Mouse (Mus musculus): Measurements from ENCODE around the gene 2310022B05Rik. TPM values are rescaled to one million over a fixed set of nuclear protein-coding genes. Genes with fewer than 3 reads are reported as not detected.
A peak's percentile ranks its signal among the peaks of the same experiment; 100 is the strongest.

Gene 2310022B05Rik
- polyA plus RNA-seq, 1 experiment from 2014 or later = 41.6 TPM

- H3K36me3 ChIP-seq (ENCODE audit: control insufficient read depth, insufficient read depth, low read length) = peaks cover 32% of the 10 kb centered on the region
- no peak overlapping the region for H3K9ac ChIP-seq (replicated peaks; ENCODE audit: low read depth, low read length)
- H3K27ac ChIP-seq (ENCODE audit: low read length) = 0 out of 2 replicates have a peak overlapping the region, but pooled peaks have one; percentile 80
- ATAC-seq (ENCODE audit: insufficient number of reproducible peaks, insufficient read depth, low FRiP score, low read depth) = no peak
- no peaks in the 10 kb centered on the region for H3K9me3 ChIP-seq (ENCODE audit: control insufficient read depth, low read depth, low read length)
- peaks cover 19% of the 10 kb centered on the region; the same call in 1 of the 2 replicates for H3K4me1 ChIP-seq (ENCODE audit: control insufficient read depth, insufficient read depth, low read length)
- H3K4me2 ChIP-seq (replicated peaks; ENCODE audit: low read depth, low read length) = no peak overlapping the region
- H3K27me3 ChIP-seq (ENCODE audit: control insufficient read depth, insufficient read depth, low read length) = no peaks in the 10 kb centered on the region
- no peak overlapping the region for H3K4me3 ChIP-seq (ENCODE audit: low read depth, low read length)
- WGBS = 82% methylated on average over 13 of the region's 13 CpGs
Measured at GRCm38 (mm10) chr8:124634411-124635246, 28.5 kb downstream of the 2310022B05Rik start.

GRCm38 (mm10) chr8:124633001-124633703 is 30.0 kb downstream of the 2310022B05Rik start:
- Histone ChIP-seq H3K36me3 (ENCODE audit: control insufficient read depth, insufficient read depth, low read length) (peaks cover 23% of the 10 kb centered on the region), H3K4me3 (ENCODE audit: low read depth, low read length) (no peak overlapping the region), H3K27me3 (ENCODE audit: control insufficient read depth, insufficient read depth, low read length) (no peaks in the 10 kb centered on the region), H3K9me3 (ENCODE audit: control insufficient read depth, low read depth, low read length) (no peaks in the 10 kb centered on the region), H3K4me2 (replicated peaks; ENCODE audit: low read depth, low read length) (no peak overlapping the region), H3K27ac (ENCODE audit: low read length) (peak overlapping the region; percentile 80), H3K4me1 (ENCODE audit: control insufficient read depth, insufficient read depth, low read length) (peaks cover 19% of the 10 kb centered on the region; the same call in 1 of the 2 replicates), H3K9ac (replicated peaks; ENCODE audit: low read depth, low read length) (no peak overlapping the region)
- 57% methylated on average over 14 of the region's 14 CpGs for WGBS
- ATAC-seq (ENCODE audit: insufficient number of reproducible peaks, insufficient read depth, low FRiP score, low read depth) = peak; percentile 51; the same call in 1 of the 2 replicates

- H3K36me3 ChIP-seq (ENCODE audit: control insufficient read depth, insufficient read depth, low read length) = peaks cover 13% of the 10 kb centered on the region
- H3K9me3 ChIP-seq (ENCODE audit: control insufficient read depth, low read depth, low read length) = no peaks in the 10 kb centered on the region
- H3K4me3 ChIP-seq (ENCODE audit: low read depth, low read length) = no peak overlapping the region
- H3K4me2 ChIP-seq (replicated peaks; ENCODE audit: low read depth, low read length) = no peak overlapping the region
- peak overlapping the region; percentile 80 for H3K27ac ChIP-seq (ENCODE audit: low read length)
- no peak overlapping the region for H3K9ac ChIP-seq (replicated peaks; ENCODE audit: low read depth, low read length)
- WGBS = 25% methylated on average over 7 of the region's 7 CpGs
- ATAC-seq (ENCODE audit: insufficient number of reproducible peaks, insufficient read depth, low FRiP score, low read depth) = no peak
- peaks cover 19% of the 10 kb centered on the region; the same call in 1 of the 2 replicates for H3K4me1 ChIP-seq (ENCODE audit: control insufficient read depth, insufficient read depth, low read length)
- H3K27me3 ChIP-seq (ENCODE audit: control insufficient read depth, insufficient read depth, low read length) = no peaks in the 10 kb centered on the region
Measured at GRCm38 (mm10) chr8:124631966-124632365, 31.2 kb downstream of the 2310022B05Rik start.

GRCm38 (mm10) chr8:124630891-124631290 is 32.3 kb downstream of the 2310022B05Rik start:
- no peak for ATAC-seq (ENCODE audit: insufficient number of reproducible peaks, insufficient read depth, low FRiP score, low read depth)
- 88% methylated on average over 4 of the region's 4 CpGs for WGBS

GRCm38 (mm10) chr8:124630489-124630888 is 32.7 kb downstream of the 2310022B05Rik start:
- Histone ChIP-seq H3K4me3 (ENCODE audit: low read depth, low read length) (no peak overlapping the region), H3K27me3 (ENCODE audit: control insufficient read depth, insufficient read depth, low read length) (no peaks in the 10 kb centered on the region), H3K36me3 (ENCODE audit: control insufficient read depth, insufficient read depth, low read length) (no peaks in the 10 kb centered on the region), H3K27ac (ENCODE audit: low read length) (no peak overlapping the region), H3K9me3 (ENCODE audit: control insufficient read depth, low read depth, low read length) (no peaks in the 10 kb centered on the region), H3K4me2 (replicated peaks; ENCODE audit: low read depth, low read length) (no peak overlapping the region), H3K9ac (replicated peaks; ENCODE audit: low read depth, low read length) (no peak overlapping the region), H3K4me1 (ENCODE audit: control insufficient read depth, insufficient read depth, low read length) (peaks cover 19% of the 10 kb centered on the region; the same call in 1 of the 2 replicates)
- no peak for ATAC-seq (ENCODE audit: insufficient number of reproducible peaks, insufficient read depth, low FRiP score, low read depth)
- WGBS = 69% methylated on average over 6 of the region's 6 CpGs

More at GRCm38 (mm10) chr8:124630891-124631290, 32.3 kb downstream of the 2310022B05Rik start:
- H3K4me1 ChIP-seq (ENCODE audit: control insufficient read depth, insufficient read depth, low read length) = peaks cover 19% of the 10 kb centered on the region; the same call in 1 of the 2 replicates
- H3K27me3 ChIP-seq (ENCODE audit: control insufficient read depth, insufficient read depth, low read length) = no peaks in the 10 kb centered on the region
- H3K4me3 ChIP-seq (ENCODE audit: low read depth, low read length) = no peak overlapping the region
- H3K36me3 ChIP-seq (ENCODE audit: control insufficient read depth, insufficient read depth, low read length) = peaks cover 2% of the 10 kb centered on the region
- H3K4me2 ChIP-seq (replicated peaks; ENCODE audit: low read depth, low read length) = no peak overlapping the region
- no peak overlapping the region for H3K9ac ChIP-seq (replicated peaks; ENCODE audit: low read depth, low read length)
- no peaks in the 10 kb centered on the region for H3K9me3 ChIP-seq (ENCODE audit: control insufficient read depth, low read depth, low read length)
- no peak overlapping the region for H3K27ac ChIP-seq (ENCODE audit: low read length)

- Histone ChIP-seq H3K4me3 (ENCODE audit: low read depth, low read length) (no peak overlapping the region), H3K9me3 (ENCODE audit: control insufficient read depth, low read depth, low read length) (no peaks in the 10 kb centered on the region), H3K4me2 (replicated peaks; ENCODE audit: low read depth, low read length) (no peak overlapping the region), H3K4me1 (ENCODE audit: control insufficient read depth, insufficient read depth, low read length) (no peaks in the 10 kb centered on the region), H3K36me3 (ENCODE audit: control insufficient read depth, insufficient read depth, low read length) (no peaks in the 10 kb centered on the region), H3K27me3 (ENCODE audit: control insufficient read depth, insufficient read depth, low read length) (no peaks in the 10 kb centered on the region), H3K27ac (ENCODE audit: low read length) (no peak overlapping the region), H3K9ac (replicated peaks; ENCODE audit: low read depth, low read length) (no peak overlapping the region)
- no peak for ATAC-seq (ENCODE audit: insufficient number of reproducible peaks, insufficient read depth, low FRiP score, low read depth)
- 89% methylated on average over 9 of the region's 9 CpGs for WGBS
Measured at GRCm38 (mm10) chr8:124626251-124626650, 36.9 kb downstream of the 2310022B05Rik start.

- Histone ChIP-seq H3K9ac (replicated peaks; ENCODE audit: low read depth, low read length) (no peak overlapping the region), H3K4me3 (ENCODE audit: low read depth, low read length) (no peak overlapping the region), H3K4me2 (replicated peaks; ENCODE audit: low read depth, low read length) (no peak overlapping the region), H3K27ac (ENCODE audit: low read length) (no peak overlapping the region), H3K27me3 (ENCODE audit: control insufficient read depth, insufficient read depth, low read length) (no peaks in the 10 kb centered on the region), H3K36me3 (ENCODE audit: control insufficient read depth, insufficient read depth, low read length) (no peaks in the 10 kb centered on the region), H3K9me3 (ENCODE audit: control insufficient read depth, low read depth, low read length) (no peaks in the 10 kb centered on the region), H3K4me1 (ENCODE audit: control insufficient read depth, insufficient read depth, low read length) (0 out of 2 replicates have a peak, but pooled peaks cover 2% of the 10 kb centered on the region)
- no peak for ATAC-seq (ENCODE audit: insufficient number of reproducible peaks, insufficient read depth, low FRiP score, low read depth)
- 74% methylated on average over 5 of the region's 5 CpGs for WGBS
Measured at GRCm38 (mm10) chr8:124621255-124621654, 41.9 kb downstream of the 2310022B05Rik start.

- H3K9ac ChIP-seq (replicated peaks; ENCODE audit: low read depth, low read length) = no peak overlapping the region
- H3K4me3 ChIP-seq (ENCODE audit: low read depth, low read length) = no peak overlapping the region
- 0 out of 2 replicates have a peak, but pooled peaks cover 2% of the 10 kb centered on the region for H3K4me1 ChIP-seq (ENCODE audit: control insufficient read depth, insufficient read depth, low read length)
- H3K4me2 ChIP-seq (replicated peaks; ENCODE audit: low read depth, low read length) = no peak overlapping the region
- no peaks in the 10 kb centered on the region for H3K27me3 ChIP-seq (ENCODE audit: control insufficient read depth, insufficient read depth, low read length)
- ATAC-seq (ENCODE audit: insufficient number of reproducible peaks, insufficient read depth, low FRiP score, low read depth) = no peak
- no peaks in the 10 kb centered on the region for H3K9me3 ChIP-seq (ENCODE audit: control insufficient read depth, low read depth, low read length)
- no peaks in the 10 kb centered on the region for H3K36me3 ChIP-seq (ENCODE audit: control insufficient read depth, insufficient read depth, low read length)
- 57% methylated on average over 9 of the region's 9 CpGs for WGBS
- no peak overlapping the region for H3K27ac ChIP-seq (ENCODE audit: low read length)
Measured at GRCm38 (mm10) chr8:124618252-124618651, 44.9 kb downstream of the 2310022B05Rik start.
